23 mouse cellular contexts compared by ENCODE assay signal in the genomic region with DNA sequence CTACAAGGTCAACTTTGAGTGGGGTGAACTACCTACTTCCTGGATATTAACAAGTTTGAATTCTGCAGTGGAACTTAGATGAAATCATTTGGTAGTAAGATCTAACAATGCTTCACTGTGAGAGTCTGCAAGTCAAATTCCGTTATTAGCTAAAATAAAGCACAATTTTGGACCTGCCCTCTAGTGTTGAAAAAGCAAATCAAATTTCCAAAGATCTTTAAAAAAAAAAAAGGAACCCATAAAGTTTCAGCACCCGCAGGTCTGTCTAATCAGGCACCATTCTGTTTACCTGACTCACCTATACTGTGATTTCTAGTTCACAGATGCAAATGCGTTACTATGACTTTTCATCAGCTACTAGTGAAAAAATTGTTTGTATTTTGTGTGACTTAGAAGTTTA.
A peak's percentile ranks its signal among the peaks of the same experiment; 100 is the strongest.
DNase-seq lines count a peak whose midpoint lies in the region; ATAC-seq and TF ChIP-seq lines count a peak whose summit lies in the region.
"Had no signal": no experiment of that assay in that cellular context is flagged by ENCODE, and none has a peak within 500 bp of the region (broad histone marks: within the 10 kb centered on the region; RNA-seq: fewer than 3 reads in every experiment).

No protein-coding gene starts in this region.

- TF ChIP-seq CTCF in forebrain, postnatal 0 days (IDR thresholded peaks at IDR 0.05; ENCODE audit: low read depth) = peak; percentile 28
- TF ChIP-seq CTCF in layer of hippocampus, adult 2 months (conservative IDR thresholded peaks at IDR 0.05) = peak; percentile 73
- TF ChIP-seq CTCF in midbrain, postnatal 0 days (IDR thresholded peaks at IDR 0.05) = peak; percentile 53

- no peak for DNase-seq in forebrain, postnatal 0 days
- no peak for DNase-seq in forebrain, embryonic 14.5 days (ENCODE audit: low spot score)
- DNase-seq in layer of hippocampus, adult 2 months (ENCODE audit: low spot score in 2 of 2) = no peak
- no peak for DNase-seq in layer of hippocampus, adult 11-12 months (ENCODE audit: low spot score)
- no peak for DNase-seq in midbrain, postnatal 0 days (ENCODE audit: low spot score)
- no peak for DNase-seq in frontal cortex, adult 2 months (ENCODE audit: extremely low spot score in 1 of 2, low spot score in 1 of 2)
- no peak for DNase-seq in adrenal gland, adult 2 months
- DNase-seq: adrenal gland, postnatal 14 days; cerebellum, adult 9-11 months; kidney, adult 9 months; kidney, postnatal 25 days; lung, postnatal 36 days; right cerebral cortex, postnatal 14 days had no signal

- no peak overlapping the region for H3K9ac ChIP-seq in forebrain, postnatal 0 days
- H3K9ac ChIP-seq in forebrain, embryonic 14.5 days (ENCODE audit: low read length) = no peak overlapping the region
- H3K9ac ChIP-seq in midbrain, postnatal 0 days (replicated peaks; ENCODE audit: low read length, poor library complexity, severe bottlenecking) = no peak overlapping the region
- no peak overlapping the region for H3K9ac ChIP-seq in midbrain, embryonic 16.5 days (ENCODE audit: low read depth, low read length)
- H3K9ac ChIP-seq: embryonic facial prominence, embryonic 15.5 days; midbrain, embryonic 13.5 days; neural tube, embryonic 12.5 days had no signal

- no peaks in the 10 kb centered on the region for H3K9me3 ChIP-seq in forebrain, postnatal 0 days (ENCODE audit: low read length)
- H3K9me3 ChIP-seq in forebrain, embryonic 14.5 days (replicated peaks; ENCODE audit: control insufficient read depth, low read length) = no peaks in the 10 kb centered on the region
- no peaks in the 10 kb centered on the region for H3K9me3 ChIP-seq in midbrain, postnatal 0 days (ENCODE audit: low read length)
- no peaks in the 10 kb centered on the region for H3K9me3 ChIP-seq in midbrain, embryonic 16.5 days (replicated peaks; ENCODE audit: control insufficient read depth, low read length, poor library complexity, severe bottlenecking)
- H3K9me3 ChIP-seq: embryonic facial prominence, embryonic 15.5 days; forebrain, embryonic 10.5 days; G1E; megakaryocyte, embryonic 14.5 days; midbrain, embryonic 13.5 days; neural tube, embryonic 12.5 days had no signal

- H3K4me3 ChIP-seq in forebrain, postnatal 0 days (ENCODE audit: low read depth, low read length) = no peak overlapping the region
- no peak overlapping the region for H3K4me3 ChIP-seq in forebrain, embryonic 14.5 days (ENCODE audit: low read depth, low read length)
- H3K4me3 ChIP-seq in layer of hippocampus, adult 2 months = no peak overlapping the region
- no peak overlapping the region for H3K4me3 ChIP-seq in midbrain, postnatal 0 days (ENCODE audit: low read depth, low read length)
- H3K4me3 ChIP-seq in midbrain, embryonic 16.5 days (ENCODE audit: low read depth, low read length) = no peak overlapping the region
- H3K4me3 ChIP-seq: embryonic facial prominence, embryonic 15.5 days; forebrain, embryonic 10.5 days; megakaryocyte, embryonic 14.5 days; midbrain, embryonic 13.5 days; neural tube, embryonic 12.5 days had no signal

- no peaks in the 10 kb centered on the region for H3K27me3 ChIP-seq in forebrain, postnatal 0 days (ENCODE audit: insufficient read depth, low read length)
- H3K27me3 ChIP-seq in forebrain, embryonic 14.5 days (replicated peaks; ENCODE audit: control insufficient read depth, insufficient read depth, low read length) = no peaks in the 10 kb centered on the region
- no peaks in the 10 kb centered on the region for H3K27me3 ChIP-seq in midbrain, postnatal 0 days (ENCODE audit: insufficient read depth, low read length)
- H3K27me3 ChIP-seq in midbrain, embryonic 16.5 days (ENCODE audit: control insufficient read depth, insufficient read depth, low read depth, low read length) = no peaks in the 10 kb centered on the region
- H3K27me3 ChIP-seq: embryonic facial prominence, embryonic 15.5 days; megakaryocyte, embryonic 14.5 days; midbrain, embryonic 13.5 days; neural tube, embryonic 12.5 days had no signal

- WGBS in forebrain, postnatal 0 days = 76% methylated on average over 3 of the region's 3 CpGs
- 84% methylated on average over 3 of the region's 3 CpGs for WGBS in forebrain, embryonic 14.5 days
- WGBS in midbrain, postnatal 0 days = 82% methylated on average over 3 of the region's 3 CpGs
- WGBS in midbrain, embryonic 16.5 days = 83% methylated on average over 3 of the region's 3 CpGs

- no peak overlapping the region for H3K4me2 ChIP-seq in forebrain, postnatal 0 days (ENCODE audit: low read depth)
- no peak overlapping the region for H3K4me2 ChIP-seq in forebrain, embryonic 14.5 days (ENCODE audit: low read length)
- H3K4me2 ChIP-seq in midbrain, postnatal 0 days (ENCODE audit: low read depth, low read length, poor library complexity, severe bottlenecking) = no peak overlapping the region
- H3K4me2 ChIP-seq in midbrain, embryonic 16.5 days (ENCODE audit: low read length) = no peak overlapping the region
- H3K4me2 ChIP-seq: embryonic facial prominence, embryonic 15.5 days; heart, embryonic 11.5 days; midbrain, embryonic 13.5 days; neural tube, embryonic 12.5 days had no signal

- H3K4me1 ChIP-seq in forebrain, postnatal 0 days (ENCODE audit: insufficient read depth) = peaks cover 4% of the 10 kb centered on the region; the same call in 1 of the 2 replicates
- peaks cover 14% of the 10 kb centered on the region for H3K4me1 ChIP-seq in forebrain, embryonic 14.5 days (ENCODE audit: control insufficient read depth, insufficient read depth, low read length)
- H3K4me1 ChIP-seq in midbrain, postnatal 0 days (ENCODE audit: insufficient read depth, low read length) = no peaks in the 10 kb centered on the region
- H3K4me1 ChIP-seq in midbrain, embryonic 16.5 days (ENCODE audit: control insufficient read depth, insufficient read depth, low read length) = 0 out of 2 replicates have a peak, but pooled peaks cover 7% of the 10 kb centered on the region
- H3K4me1 ChIP-seq: embryonic facial prominence, embryonic 15.5 days had no signal

- H3K36me3 ChIP-seq in forebrain, postnatal 0 days (ENCODE audit: insufficient read depth) = no peaks in the 10 kb centered on the region
- H3K36me3 ChIP-seq in forebrain, embryonic 14.5 days (ENCODE audit: control insufficient read depth, insufficient read depth, low read length) = no peaks in the 10 kb centered on the region
- no peaks in the 10 kb centered on the region for H3K36me3 ChIP-seq in midbrain, postnatal 0 days (ENCODE audit: insufficient read depth, low read length)
- H3K36me3 ChIP-seq in midbrain, embryonic 16.5 days (ENCODE audit: control insufficient read depth, insufficient read depth, low read length) = no peaks in the 10 kb centered on the region
- H3K36me3 ChIP-seq: embryonic facial prominence, embryonic 15.5 days; midbrain, embryonic 13.5 days; neural tube, embryonic 12.5 days had no signal

- no peak for ATAC-seq in forebrain, postnatal 0 days
- ATAC-seq in forebrain, embryonic 14.5 days = no peak
- ATAC-seq in midbrain, postnatal 0 days (ENCODE audit: low FRiP score) = no peak
- no peak for ATAC-seq in midbrain, embryonic 16.5 days
- ATAC-seq: activated CD4-positive, CD25-positive, alpha-beta regulatory T cell, adult 4 months; inflammation-experienced regulatory T-cells, adult 6 months; midbrain, embryonic 13.5 days had no signal

- H3K27ac ChIP-seq in forebrain, postnatal 0 days (ENCODE audit: low read depth, low read length) = no peak overlapping the region
- no peak overlapping the region for H3K27ac ChIP-seq in forebrain, embryonic 14.5 days (ENCODE audit: low read depth, low read length)
- no peak overlapping the region for H3K27ac ChIP-seq in layer of hippocampus, adult 2 months
- no peak overlapping the region for H3K27ac ChIP-seq in midbrain, postnatal 0 days (ENCODE audit: low read depth, low read length)
- H3K27ac ChIP-seq in midbrain, embryonic 16.5 days (ENCODE audit: low read length) = no peak overlapping the region
- H3K27ac ChIP-seq: embryonic facial prominence, embryonic 15.5 days; forebrain, embryonic 10.5 days; midbrain, embryonic 13.5 days; neural tube, embryonic 12.5 days had no signal
